Comparison of ENCODE assay signal across 34 mouse cellular contexts in the genomic region with DNA sequence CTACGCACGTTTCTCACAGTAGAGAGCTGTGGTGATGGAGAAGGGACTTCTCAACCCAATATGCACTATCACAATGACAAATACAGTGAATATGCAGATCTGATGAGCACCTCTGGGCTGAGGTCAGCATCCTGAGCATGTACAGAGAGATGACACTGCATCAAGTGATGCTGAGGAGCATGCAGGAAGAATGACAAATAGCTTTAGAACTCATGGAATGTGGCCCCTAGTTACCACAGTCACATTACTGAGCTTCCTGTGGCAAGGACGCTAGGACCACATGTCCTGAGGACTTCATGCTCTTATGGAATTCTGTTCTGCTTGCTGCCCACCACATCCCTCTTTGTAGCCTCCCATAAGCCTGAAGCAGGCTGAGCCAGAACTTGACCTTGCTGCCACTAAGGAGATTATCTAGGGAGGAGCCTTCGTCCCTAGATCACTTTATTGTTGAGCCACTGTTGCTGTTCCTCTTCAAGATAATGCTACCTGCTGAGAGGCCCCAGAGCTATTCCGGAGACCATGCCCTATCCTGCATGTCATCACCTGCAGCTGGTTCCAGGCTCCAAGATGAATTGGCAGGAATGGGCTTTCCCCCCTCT. TPM values are rescaled to one million over a fixed set of nuclear protein-coding genes. Genes with fewer than 3 reads are reported as not detected.
DNase-seq lines count a peak whose midpoint lies in the region; ATAC-seq and TF ChIP-seq lines count a peak whose summit lies in the region.
"Had no signal": no experiment of that assay in that cellular context is flagged by ENCODE, and none has a peak within 500 bp of the region (broad histone marks: within the 10 kb centered on the region; RNA-seq: fewer than 3 reads in every experiment).

No protein-coding gene starts in this region.

- TF ChIP-seq CTCF in ES-Bruce4 (IDR thresholded peaks at IDR 0.05; ENCODE audit: low read depth, low read length) (no peak), Patski (IDR thresholded peaks at IDR 0.05) (no peak)
- TF ChIP-seq CTCF in cerebellum, adult 2 months (IDR thresholded peaks at IDR 0.05; ENCODE audit: borderline replicate concordance, insufficient read depth, low read depth, low read length), result no peak

- H3K9me3 ChIP-seq in ES-Bruce4 (replicated peaks; ENCODE audit: control insufficient read depth, insufficient read depth, low read length, poor library complexity, severe bottlenecking), result no peaks in the 10 kb centered on the region
- H3K9me3 ChIP-seq: G1E; heart, embryonic 15.5 days had no signal

- intact Hi-C loops in heart, postnatal 36 days (cut with DNase I), result no loop called here

- peak; percentile 99 for ATAC-seq in Patski
- ATAC-seq: activated CD4-positive, CD25-positive, alpha-beta regulatory T cell, adult 4 months; CD4-positive, CD25-positive, alpha-beta regulatory T cell, adult 4 months; forebrain, embryonic 14.5 days; forebrain, postnatal 0 days; hindbrain, postnatal 0 days; inflammation-experienced regulatory T-cells, adult 6 months; intestine, postnatal 0 days had no signal

- no peak overlapping the region for H3K27ac ChIP-seq in ES-Bruce4 (ENCODE audit: insufficient read depth, low read length)
- H3K27ac ChIP-seq in cerebellum, adult 2 months (ENCODE audit: insufficient read depth, low read length), result no peak overlapping the region
- H3K27ac ChIP-seq: gastrocnemius, adult 2 months; heart, embryonic 15.5 days; hindbrain, embryonic 14.5 days; hindbrain, postnatal 0 days had no signal

- POLR2A ChIA-PET in Patski (lab: Charles Lee), result no interaction called here

- no peak for TF ChIP-seq POLR2A in ES-Bruce4 (IDR thresholded peaks at IDR 0.05; ENCODE audit: insufficient read depth, low read length)
- no peak for TF ChIP-seq POLR2A in cerebellum, adult 2 months (IDR thresholded peaks at IDR 0.05; ENCODE audit: borderline replicate concordance, insufficient read depth, low read length)

- in situ Hi-C loops in Patski (cut with MboI; ENCODE audit: low pct_unique_long_range_greater_than_20kb), result no loop called here

- TF ChIP-seq EP300 in ES-Bruce4 (IDR thresholded peaks at IDR 0.05; ENCODE audit: insufficient read depth, low read depth, low read length), result 0 out of 2 replicates have a peak, but pooled peaks have one; percentile 66

- no peaks in the 10 kb centered on the region for H3K36me3 ChIP-seq in ES-Bruce4 (ENCODE audit: control insufficient read depth, insufficient read depth, low read length, poor library complexity, severe bottlenecking)
- H3K36me3 ChIP-seq: G1E; heart, embryonic 12.5 days; heart, embryonic 15.5 days had no signal

- no peak overlapping the region for H3K4me3 ChIP-seq in ES-Bruce4 (ENCODE audit: low read depth, low read length)
- no peak overlapping the region for H3K4me3 ChIP-seq in cerebellum, adult 2 months (replicated peaks; ENCODE audit: insufficient read depth, low read depth, low read length)
- H3K4me3 ChIP-seq: gastrocnemius, adult 2 months; heart, embryonic 12.5 days; heart, embryonic 15.5 days had no signal

- DNase-seq in 3T3-L1 (ENCODE audit: low read depth, low spot score), result peak; percentile 84
- DNase-seq in Patski (ENCODE audit: low read depth, low spot score), result no peak
- DNase-seq in ZHBTc4 (ENCODE audit: low read depth, low spot score), result peak; percentile 63
- DNase-seq in heart, postnatal 36 days, result no peak
- DNase-seq in cerebellum, adult 2 months, result no peak
- no peak for DNase-seq in adrenal gland, adult 2 months
- DNase-seq: adrenal gland, postnatal 10 days; adrenal gland, postnatal 36 days; B cell, adult 2 months; cerebellum, adult 18-20 months; cerebellum, postnatal 10 days; cerebellum, postnatal 36 days; forebrain, postnatal 0 days; gastrocnemius, adult 2 months; gastrocnemius, postnatal 14 days; heart, adult 11 months; heart, postnatal 10 days; heart, postnatal 4 days; kidney, adult 2 months had no signal

- WGBS in cerebellum, adult 2 months, result 70% methylated on average over 5 of the region's 5 CpGs

- CTCF ChIA-PET in Patski (lab: Charles Lee), result no interaction called here

- no peaks in the 10 kb centered on the region for H3K4me1 ChIP-seq in ES-Bruce4 (ENCODE audit: control insufficient read depth, insufficient read depth, low read length)
- no peaks in the 10 kb centered on the region for H3K4me1 ChIP-seq in cerebellum, adult 2 months (ENCODE audit: control insufficient read depth, insufficient read depth, low read length)
- H3K4me1 ChIP-seq: heart, embryonic 12.5 days; heart, embryonic 15.5 days had no signal

- H3K27me3 ChIP-seq in ES-Bruce4 (ENCODE audit: control insufficient read depth, insufficient read depth, low read length, poor library complexity, severe bottlenecking) (no peaks in the 10 kb centered on the region), Patski (no peaks in the 10 kb centered on the region)
- H3K27me3 ChIP-seq in cerebellum, adult 2 months (ENCODE audit: control insufficient read depth, insufficient read depth, low read length), result no peaks in the 10 kb centered on the region
- H3K27me3 ChIP-seq: heart, embryonic 12.5 days; heart, embryonic 15.5 days had no signal

- H3K9ac ChIP-seq in ES-Bruce4 (ENCODE audit: low read depth, poor library complexity, severe bottlenecking), result no peak overlapping the region
- H3K9ac ChIP-seq: forebrain, postnatal 0 days; heart, embryonic 12.5 days; heart, embryonic 15.5 days; hindbrain, embryonic 14.5 days had no signal

RNA-seq across cellular contexts. Expression of a gene that starts 19.1 kb away (rescaled TPM):
- polyA plus RNA-seq in ES-Bruce4 (2011; ENCODE audit: insufficient read depth, insufficient read length, low read depth, missing spikeins) (9.3 and 9.9 TPM in 2 replicates), Patski (2021) (6.3 TPM)
- total RNA-seq in heart, postnatal 36 days (2021), result 1 to 10 TPM; 3.5 to 4.1 TPM
- 6.8 and 7.0 TPM in 2 replicates for polyA plus RNA-seq in cerebellum, adult 2 months (2012; rRNA removed)
- total RNA-seq in adrenal gland, adult 2 months (2021), result 1 to 10 TPM; 9.0 to 9.3 TPM
- polyA plus RNA-seq in adrenal gland, adult 2 months (2012; rRNA removed), result 0.66 and 0.75 TPM in 2 replicates

RNA-seq across cellular contexts. Expression of a gene that starts 36.8 kb away (rescaled TPM):
- polyA plus RNA-seq in ES-Bruce4 (2011; ENCODE audit: insufficient read depth, insufficient read length, low read depth, missing spikeins) (10.6 and 11.9 TPM in 2 replicates), Patski (2021) (7.5 TPM)
- total RNA-seq in heart, postnatal 36 days (2021), result 1 to 10 TPM; 3.8 to 5.2 TPM
- polyA plus RNA-seq in cerebellum, adult 2 months (2012; rRNA removed), result 3.8 TPM in 2 replicates
- 1 to 10 TPM; 6.4 to 7.8 TPM for total RNA-seq in adrenal gland, adult 2 months (2021)
- polyA plus RNA-seq in adrenal gland, adult 2 months (2012; rRNA removed), result 0.03 and 0.09 TPM in 2 replicates

RNA-seq across cellular contexts. Expression of a gene that starts 46.7 kb away (rescaled TPM):
- polyA plus RNA-seq in ES-Bruce4 (2011; ENCODE audit: insufficient read depth, insufficient read length, low read depth, missing spikeins), result 15.0 and 15.5 TPM in 2 replicates
- 14.2 TPM for polyA plus RNA-seq in Patski (2021)
- 1 to 10 TPM; 7.1 TPM for total RNA-seq in heart, postnatal 36 days (2021)
- 27.9 and 29.0 TPM in 2 replicates for polyA plus RNA-seq in cerebellum, adult 2 months (2012; rRNA removed)
- total RNA-seq in adrenal gland, adult 2 months (2021), result 10 to 100 TPM; 23.1 to 24.2 TPM
- 3.0 and 4.2 TPM in 2 replicates for polyA plus RNA-seq in adrenal gland, adult 2 months (2012; rRNA removed)

RNA-seq across cellular contexts. Expression of a gene that starts 46.7 kb away (rescaled TPM):
- not detected in 2 replicates for polyA plus RNA-seq in ES-Bruce4 (2011; ENCODE audit: insufficient read depth, insufficient read length, low read depth, missing spikeins)
- not detected for polyA plus RNA-seq in Patski (2021)
- total RNA-seq in heart, postnatal 36 days (2021), result not detected
- polyA plus RNA-seq in cerebellum, adult 2 months (2012; rRNA removed), result not detected in 2 replicates
- total RNA-seq in adrenal gland, adult 2 months (2021), result not detected
- not detected in 2 replicates for polyA plus RNA-seq in adrenal gland, adult 2 months (2012; rRNA removed)
- total RNA-seq: adrenal gland, postnatal 10 days; adrenal gland, postnatal 36 days; gastrocnemius, postnatal 4 days; heart, postnatal 10 days; heart, postnatal 4 days; hindbrain, postnatal 0 days had no signal
- polyA plus RNA-seq: embryonic facial prominence, embryonic 11.5 days; embryonic facial prominence, embryonic 14.5 days; forebrain, embryonic 14.5 days; forebrain, postnatal 0 days; G1E; heart, embryonic 12.5 days; heart, embryonic 15.5 days; hindbrain, embryonic 14.5 days; hindbrain, postnatal 0 days; intestine, postnatal 0 days; kidney, adult 2 months; kidney, embryonic 14.5 days had no signal

Comparison
In these comparisons a context has a peak if more than half of its experiments do, and no peak if none do; other contexts are left out.
1. DNase-seq: peak in 3T3-L1 (single experiment) and ZHBTc4 (single experiment); none in Patski (single experiment), heart, postnatal 36 days (0 of 2), cerebellum, adult 2 months (0 of 2) and adrenal gland, adult 2 months (single experiment).